Mouse (Mus musculus): ENCODE measurements around the gene 2410004B18Rik. TPM values are rescaled to one million over a fixed set of nuclear protein-coding genes. Genes with fewer than 3 reads are reported as not detected.

2410004B18Rik gene
- polyA plus RNA-seq, 1 experiment from 2014 or later = 79.7 TPM

DNA sequence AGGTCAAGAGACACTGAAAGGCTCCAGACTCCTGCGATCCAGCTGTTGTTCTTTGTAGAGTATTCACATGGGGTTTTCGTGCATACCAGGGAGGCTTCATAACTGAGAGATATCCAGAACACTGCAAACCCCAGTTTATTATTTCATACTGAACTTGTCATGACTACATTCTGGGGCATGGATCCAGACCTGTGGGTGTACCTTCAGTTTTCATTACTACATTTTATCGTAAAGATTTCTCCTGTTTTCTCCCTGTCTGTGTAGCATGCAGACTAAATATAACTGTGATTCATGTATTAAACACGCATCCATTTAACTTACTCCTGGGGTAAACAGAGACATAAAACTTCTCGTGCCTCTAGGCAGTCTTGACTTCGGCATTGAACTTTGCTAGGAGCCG lies 37.2 kb downstream of the 2410004B18Rik start:
- Histone ChIP-seq H3K4me3 (replicated peaks; ENCODE audit: low read length) (no peak overlapping the region), H3K9me3 (ENCODE audit: control insufficient read depth, low read length) (peaks cover 19% of the 10 kb centered on the region), H3K36me3 (replicated peaks; ENCODE audit: control insufficient read depth, insufficient read depth) (no peaks in the 10 kb centered on the region), H3K4me1 (replicated peaks; ENCODE audit: control insufficient read depth, insufficient read depth, low read length) (no peaks in the 10 kb centered on the region), H3K27me3 (ENCODE audit: control insufficient read depth, insufficient read depth, low read length) (no peaks in the 10 kb centered on the region), H3K9ac (no peak overlapping the region), H3K27ac (no peak overlapping the region), H3K4me2 (replicated peaks) (no peak overlapping the region)
- ATAC-seq (ENCODE audit: low FRiP score) (no peak), DNase-seq (ENCODE audit: low spot score) (no peak)
- WGBS = 92% methylated on average over 7 of the region's 7 CpGs

DNA sequence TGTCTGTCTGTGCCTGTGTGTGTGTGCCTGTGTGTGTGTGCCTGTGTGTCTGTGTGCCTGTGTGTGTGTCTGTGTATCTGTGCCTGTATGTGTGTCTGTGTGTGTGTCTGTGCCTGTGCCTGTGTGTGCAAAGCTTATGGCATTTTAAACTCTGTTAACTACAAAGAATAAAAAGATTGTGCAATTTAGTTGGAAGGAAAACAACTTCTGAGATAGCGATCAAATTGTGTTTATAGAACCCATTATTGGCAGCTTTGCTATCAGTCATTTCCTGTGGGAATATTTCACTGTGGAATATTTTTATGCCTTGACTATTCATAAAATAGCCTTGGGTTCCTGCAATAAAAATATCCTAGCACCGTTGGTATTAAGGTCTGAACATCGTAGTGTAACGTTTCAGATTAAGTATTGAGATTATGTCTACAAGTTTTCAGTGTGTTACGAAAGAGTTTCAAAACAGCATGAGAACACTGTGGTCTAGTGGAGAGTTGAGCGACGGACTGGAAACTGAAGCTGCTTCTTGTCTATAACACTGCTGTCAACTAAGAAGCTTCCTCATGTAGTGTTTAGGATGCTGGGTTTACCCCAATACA lies 47.6 kb downstream of the 2410004B18Rik start:
- H3K9ac ChIP-seq = no peak overlapping the region
- WGBS = 91% methylated on average over 7 of the region's 7 CpGs
- H3K27me3 ChIP-seq (ENCODE audit: control insufficient read depth, insufficient read depth, low read length) = peaks cover 16% of the 10 kb centered on the region
- H3K36me3 ChIP-seq (replicated peaks; ENCODE audit: control insufficient read depth, insufficient read depth) = no peaks in the 10 kb centered on the region
- DNase-seq (ENCODE audit: low spot score) (no peak), ATAC-seq (ENCODE audit: low FRiP score) (no peak)
- H3K4me2 ChIP-seq (replicated peaks) = no peak overlapping the region
- H3K9me3 ChIP-seq (ENCODE audit: control insufficient read depth, low read length) = no peaks in the 10 kb centered on the region
- H3K27ac ChIP-seq = no peak overlapping the region
- H3K4me1 ChIP-seq (replicated peaks; ENCODE audit: control insufficient read depth, insufficient read depth, low read length) = no peaks in the 10 kb centered on the region
- H3K4me3 ChIP-seq (replicated peaks; ENCODE audit: low read length) = no peak overlapping the region

DNA sequence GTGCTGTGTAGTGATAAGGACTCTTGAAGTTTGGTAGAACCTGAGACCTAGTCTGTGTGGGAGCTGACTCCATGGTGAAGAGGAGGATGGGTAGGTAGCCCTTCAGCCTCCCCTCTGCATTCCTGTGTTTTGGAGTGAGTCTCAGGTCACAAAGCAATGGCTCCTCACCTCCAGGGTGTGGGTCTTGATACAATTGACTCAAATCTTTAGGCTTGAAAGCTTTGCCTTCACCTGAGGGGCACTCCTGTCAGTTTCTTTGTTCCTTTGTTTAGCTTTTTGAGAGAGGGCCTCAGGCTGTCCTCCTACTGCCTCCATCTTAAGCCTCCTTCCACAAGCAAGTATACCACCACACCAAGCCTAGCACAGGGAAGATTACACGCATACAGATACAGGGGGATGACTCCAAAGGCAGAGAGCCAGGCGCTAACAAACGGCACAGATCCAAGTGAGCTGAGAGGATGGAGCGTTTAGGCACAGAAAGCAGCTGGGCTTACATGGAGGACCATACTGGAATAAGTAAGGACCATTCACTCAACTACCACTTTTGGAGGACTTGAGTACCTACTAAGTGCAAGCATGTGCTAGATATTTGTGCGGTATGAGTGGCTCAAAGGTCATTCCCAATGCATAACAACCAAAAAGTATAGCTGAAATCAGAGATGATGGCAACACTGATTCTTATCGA lies 48.6 kb downstream of the 2410004B18Rik start:
- H3K4me3 ChIP-seq (replicated peaks; ENCODE audit: low read length) = 0 out of 2 replicates have a peak overlapping the region, but pooled peaks have one; percentile 67
- H3K9me3 ChIP-seq (ENCODE audit: control insufficient read depth, low read length) = no peaks in the 10 kb centered on the region
- WGBS = 62% methylated on average over 6 of the region's 6 CpGs
- H3K9ac ChIP-seq = no peak overlapping the region
- H3K27me3 ChIP-seq (ENCODE audit: control insufficient read depth, insufficient read depth, low read length) = peaks cover 16% of the 10 kb centered on the region
- no peaks in the 10 kb centered on the region for H3K36me3 ChIP-seq (replicated peaks; ENCODE audit: control insufficient read depth, insufficient read depth)
- no peaks in the 10 kb centered on the region for H3K4me1 ChIP-seq (replicated peaks; ENCODE audit: control insufficient read depth, insufficient read depth, low read length)
- no peak overlapping the region for H3K4me2 ChIP-seq (replicated peaks)
- DNase-seq (ENCODE audit: low spot score) (no peak), ATAC-seq (ENCODE audit: low FRiP score) (no peak)
- H3K27ac ChIP-seq = no peak overlapping the region

DNA sequence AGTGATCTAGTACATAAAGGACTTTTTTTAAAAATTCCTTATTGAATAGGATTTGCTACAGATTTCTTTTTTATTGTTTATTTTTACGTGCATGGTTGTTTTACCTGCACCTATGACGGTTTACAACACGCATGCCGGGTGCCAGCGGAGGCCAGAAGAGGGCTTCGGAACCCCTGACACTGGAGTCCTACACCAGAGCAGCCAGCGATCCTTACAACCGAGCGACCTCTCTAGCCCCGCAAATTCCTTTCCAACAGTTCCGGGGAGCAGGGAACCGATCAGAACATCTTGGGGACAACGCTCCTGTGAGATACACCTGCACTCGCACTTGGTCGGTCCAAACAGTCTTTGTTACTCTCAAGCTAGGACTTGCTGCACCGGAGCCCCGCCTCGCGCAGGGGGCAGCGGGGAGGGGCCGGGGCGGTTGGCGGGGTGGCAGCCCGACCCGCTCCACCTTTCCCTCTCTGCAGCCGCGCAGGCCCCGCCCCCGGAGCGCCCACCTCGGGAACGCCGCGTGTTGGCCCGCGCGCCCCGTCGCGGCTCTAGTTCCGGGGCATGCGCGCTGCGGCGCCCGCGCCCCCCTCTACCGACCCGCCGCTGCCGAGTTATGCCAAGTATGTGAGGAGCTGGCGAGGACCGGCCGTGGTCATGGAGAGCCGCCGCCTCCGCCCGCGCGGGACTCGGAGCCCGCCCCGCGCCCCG lies 49.6 kb downstream of the 2410004B18Rik start, which contains the start of gene Syde2:
Gene Syde2, plus strand, starts transcription at position 603 of the 702 bp plus-strand sequence.
- H3K4me3 ChIP-seq (replicated peaks; ENCODE audit: low read length) = peak within 1 kb of the TSS; percentile 67
- no peaks in the 10 kb centered on the region for H3K9me3 ChIP-seq (ENCODE audit: control insufficient read depth, low read length)
- H3K4me2 ChIP-seq (replicated peaks) = peak within 1 kb of the TSS; percentile 73
- WGBS = under 1% methylated on average over 60 of the region's 65 CpGs
- peak within 1 kb of the TSS; percentile 63 for H3K9ac ChIP-seq
- H3K27me3 ChIP-seq (ENCODE audit: control insufficient read depth, insufficient read depth, low read length) = peaks cover 16% of the 10 kb centered on the region
- no peaks in the 10 kb centered on the region for H3K4me1 ChIP-seq (replicated peaks; ENCODE audit: control insufficient read depth, insufficient read depth, low read length)
- H3K36me3 ChIP-seq (replicated peaks; ENCODE audit: control insufficient read depth, insufficient read depth) = no peaks in the 10 kb centered on the region
- no peak within 1 kb of the TSS for H3K27ac ChIP-seq
- peak; percentile 88 for ATAC-seq (ENCODE audit: low FRiP score)
- peak; percentile 73 for DNase-seq (ENCODE audit: low spot score)

DNA sequence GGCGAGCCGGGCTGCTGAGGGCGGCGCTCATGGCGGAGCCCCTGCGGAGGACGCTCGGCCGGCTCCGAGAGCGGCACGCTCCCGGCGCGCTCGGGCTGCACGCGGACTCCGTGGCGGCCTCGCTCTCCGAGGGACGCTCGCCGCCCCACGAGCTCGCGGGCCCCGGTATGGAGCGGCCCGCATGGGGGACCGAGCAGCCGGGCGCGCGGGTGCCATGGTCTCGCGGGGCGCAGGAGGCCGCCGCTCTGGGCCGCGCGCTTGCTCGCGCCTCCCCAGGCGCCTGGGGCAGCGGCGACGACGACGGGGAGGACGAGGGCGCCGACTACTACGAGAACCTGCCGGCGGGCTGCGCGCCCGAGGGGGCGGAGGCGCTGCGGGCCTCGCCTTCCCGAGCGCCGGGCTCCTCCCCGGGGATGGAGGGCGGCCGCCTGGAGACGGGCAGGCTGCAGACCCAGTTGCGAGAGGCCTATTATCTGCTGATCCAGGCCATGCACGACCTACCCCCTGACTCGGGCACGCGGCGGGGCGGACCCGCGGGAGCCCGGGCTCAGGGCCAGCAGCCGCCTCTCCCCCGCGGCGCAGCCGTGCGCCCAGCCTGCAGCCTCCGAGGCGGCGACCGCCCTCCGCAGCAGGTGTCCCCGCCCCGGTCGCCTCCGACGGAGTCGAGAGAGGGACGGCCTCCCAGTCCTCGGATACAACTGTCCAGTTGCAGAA lies 50.3 kb downstream of the 2410004B18Rik start:
- WGBS = under 1% methylated on average over 67 of the region's 101 CpGs
- Histone ChIP-seq H3K36me3 (replicated peaks; ENCODE audit: control insufficient read depth, insufficient read depth) (no peaks in the 10 kb centered on the region), H3K4me1 (replicated peaks; ENCODE audit: control insufficient read depth, insufficient read depth, low read length) (no peaks in the 10 kb centered on the region)

DNA sequence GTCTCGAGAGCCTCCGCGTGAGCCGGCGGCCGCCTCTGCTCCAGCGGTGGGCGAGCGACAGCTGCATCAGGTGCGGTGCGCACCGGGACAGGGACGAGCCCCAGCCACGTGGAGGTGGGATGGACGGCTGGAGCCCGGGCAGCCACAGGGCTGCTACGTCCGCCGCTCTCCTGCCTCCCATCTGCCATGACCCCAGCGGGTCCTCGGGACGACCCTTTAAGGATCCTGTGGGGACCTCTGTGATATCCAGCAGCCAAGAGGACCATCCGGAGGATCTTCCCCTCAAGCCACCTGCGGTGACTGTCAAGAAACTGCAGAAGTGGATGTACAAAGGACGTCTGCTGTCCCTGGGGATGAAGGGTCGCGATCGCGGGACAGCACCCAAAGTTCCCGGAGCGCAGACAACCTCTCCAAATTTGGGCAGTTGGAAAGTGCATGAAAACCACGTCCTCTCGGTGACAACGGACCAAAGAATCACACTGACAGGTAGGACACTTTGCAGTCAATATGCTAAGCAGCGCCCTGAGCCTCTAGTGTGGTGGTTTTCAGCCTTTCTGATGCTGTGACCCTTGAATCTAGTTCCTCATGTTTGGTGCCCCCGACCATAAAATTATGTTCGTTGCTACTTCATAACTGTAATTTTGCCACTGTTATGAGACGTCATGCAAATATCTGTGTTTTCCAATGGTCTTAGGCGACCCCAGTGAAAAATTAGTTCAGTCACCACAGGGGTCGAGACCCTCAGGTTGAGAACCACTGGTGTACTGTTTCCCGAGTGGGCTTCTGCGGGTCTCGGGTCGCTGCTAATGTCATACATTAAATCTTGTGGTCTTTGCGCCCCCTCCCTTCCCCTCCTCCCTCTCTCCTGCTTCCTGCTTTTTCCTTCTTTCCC lies 51.1 kb downstream of the 2410004B18Rik start:
- no peaks in the 10 kb centered on the region for H3K4me1 ChIP-seq (replicated peaks; ENCODE audit: control insufficient read depth, insufficient read depth, low read length)
- H3K36me3 ChIP-seq (replicated peaks; ENCODE audit: control insufficient read depth, insufficient read depth) = no peaks in the 10 kb centered on the region
- no peaks in the 10 kb centered on the region for H3K9me3 ChIP-seq (ENCODE audit: control insufficient read depth, low read length)
- H3K4me2 ChIP-seq (replicated peaks) = peak overlapping the region; percentile 73
- DNase-seq (ENCODE audit: low spot score) (no peak), ATAC-seq (ENCODE audit: low FRiP score) (0 out of 2 replicates have a peak, but pooled peaks have one; percentile 7)
- H3K27ac ChIP-seq = no peak overlapping the region
- peak overlapping the region; percentile 67 for H3K4me3 ChIP-seq (replicated peaks; ENCODE audit: low read length)
- WGBS = under 1% methylated on average over 45 of the region's 45 CpGs
- peak overlapping the region; percentile 63; the same call in 1 of the 2 replicates for H3K9ac ChIP-seq
- H3K27me3 ChIP-seq (ENCODE audit: control insufficient read depth, insufficient read depth, low read length) = peaks cover 16% of the 10 kb centered on the region

More for the DNA sequence above, 50.3 kb downstream of the 2410004B18Rik start:
- peaks cover 16% of the 10 kb centered on the region for H3K27me3 ChIP-seq (ENCODE audit: control insufficient read depth, insufficient read depth, low read length)
- peak overlapping the region; percentile 63 for H3K9ac ChIP-seq
- peak; percentile 81 for ATAC-seq (ENCODE audit: low FRiP score)
- no peak overlapping the region for H3K27ac ChIP-seq
- H3K9me3 ChIP-seq (ENCODE audit: control insufficient read depth, low read length) = no peaks in the 10 kb centered on the region
- H3K4me2 ChIP-seq (replicated peaks) = peak overlapping the region; percentile 73
- H3K4me3 ChIP-seq (replicated peaks; ENCODE audit: low read length) = peak overlapping the region; percentile 67
- peak; percentile 36 for DNase-seq (ENCODE audit: low spot score)

DNA sequence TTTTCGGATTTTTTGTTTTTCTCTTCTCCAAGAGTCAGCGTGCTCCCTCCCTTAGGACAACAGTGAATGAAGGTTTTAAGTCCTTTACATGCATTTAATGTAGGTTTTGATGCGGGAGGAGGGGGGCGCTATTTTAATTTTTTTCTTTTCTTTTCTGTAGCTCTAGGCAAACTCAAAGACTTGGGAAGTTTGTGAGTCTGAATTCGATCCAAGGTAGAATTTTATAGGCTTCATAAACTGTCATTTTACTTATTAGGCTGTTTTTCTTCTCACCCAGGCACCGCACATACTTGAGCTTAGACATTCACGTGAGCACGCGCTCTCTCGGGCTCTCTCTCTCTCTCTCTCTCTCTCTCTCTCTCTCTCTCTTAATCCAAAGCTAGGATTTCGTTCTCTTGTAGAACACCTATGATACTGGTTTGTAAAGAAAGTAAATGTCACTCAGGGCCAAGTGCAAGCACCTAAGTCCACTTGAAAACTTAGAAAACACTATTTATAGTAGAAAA lies 51.8 kb downstream of the 2410004B18Rik start:
- no peak for ATAC-seq (ENCODE audit: low FRiP score)
- H3K9ac ChIP-seq = no peak overlapping the region

DNA sequence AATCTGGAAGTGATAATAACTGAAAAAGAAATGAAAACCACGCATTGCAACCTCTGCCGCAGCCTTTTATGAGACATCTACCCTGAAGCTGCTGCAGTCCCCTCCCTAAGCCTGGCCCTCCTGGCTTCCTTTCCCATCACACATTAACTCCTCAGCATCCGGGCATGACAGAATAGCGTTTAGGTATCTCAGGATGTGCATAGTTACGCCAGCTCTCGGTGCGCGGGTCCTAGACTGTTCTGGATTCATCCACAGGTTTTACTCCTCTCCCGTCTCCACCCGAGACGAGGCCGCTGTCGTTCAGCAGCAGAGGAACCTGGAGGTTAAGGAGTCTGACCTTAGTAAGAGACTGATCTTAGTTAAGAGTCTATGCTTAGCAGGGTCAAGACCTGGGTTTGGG lies 53.3 kb downstream of the 2410004B18Rik start:
- WGBS = 85% methylated on average over 13 of the region's 13 CpGs
- Histone ChIP-seq H3K9ac (no peak overlapping the region), H3K36me3 (replicated peaks; ENCODE audit: control insufficient read depth, insufficient read depth) (no peaks in the 10 kb centered on the region), H3K4me2 (replicated peaks) (no peak overlapping the region), H3K27ac (no peak overlapping the region), H3K9me3 (ENCODE audit: control insufficient read depth, low read length) (no peaks in the 10 kb centered on the region), H3K4me1 (replicated peaks; ENCODE audit: control insufficient read depth, insufficient read depth, low read length) (no peaks in the 10 kb centered on the region), H3K4me3 (replicated peaks; ENCODE audit: low read length) (no peak overlapping the region), H3K27me3 (ENCODE audit: control insufficient read depth, insufficient read depth, low read length) (peaks cover 10% of the 10 kb centered on the region)
- no peak for ATAC-seq (ENCODE audit: low FRiP score)
- no peak for DNase-seq (ENCODE audit: low spot score)

More for the DNA sequence above, 51.8 kb downstream of the 2410004B18Rik start:
- Histone ChIP-seq H3K27me3 (ENCODE audit: control insufficient read depth, insufficient read depth, low read length) (peaks cover 16% of the 10 kb centered on the region), H3K4me3 (replicated peaks; ENCODE audit: low read length) (peak overlapping the region; percentile 67), H3K9me3 (ENCODE audit: control insufficient read depth, low read length) (no peaks in the 10 kb centered on the region), H3K4me2 (replicated peaks) (peak overlapping the region; percentile 73), H3K36me3 (replicated peaks; ENCODE audit: control insufficient read depth, insufficient read depth) (no peaks in the 10 kb centered on the region), H3K4me1 (replicated peaks; ENCODE audit: control insufficient read depth, insufficient read depth, low read length) (no peaks in the 10 kb centered on the region), H3K27ac (no peak overlapping the region)
- WGBS = 12% methylated on average over 11 of the region's 11 CpGs
- DNase-seq (ENCODE audit: low spot score) = no peak

Measured in hindbrain, embryonic 14.5 days (tissue).